ENCODE assay signal across 8 mouse cellular contexts in the genomic region with DNA sequence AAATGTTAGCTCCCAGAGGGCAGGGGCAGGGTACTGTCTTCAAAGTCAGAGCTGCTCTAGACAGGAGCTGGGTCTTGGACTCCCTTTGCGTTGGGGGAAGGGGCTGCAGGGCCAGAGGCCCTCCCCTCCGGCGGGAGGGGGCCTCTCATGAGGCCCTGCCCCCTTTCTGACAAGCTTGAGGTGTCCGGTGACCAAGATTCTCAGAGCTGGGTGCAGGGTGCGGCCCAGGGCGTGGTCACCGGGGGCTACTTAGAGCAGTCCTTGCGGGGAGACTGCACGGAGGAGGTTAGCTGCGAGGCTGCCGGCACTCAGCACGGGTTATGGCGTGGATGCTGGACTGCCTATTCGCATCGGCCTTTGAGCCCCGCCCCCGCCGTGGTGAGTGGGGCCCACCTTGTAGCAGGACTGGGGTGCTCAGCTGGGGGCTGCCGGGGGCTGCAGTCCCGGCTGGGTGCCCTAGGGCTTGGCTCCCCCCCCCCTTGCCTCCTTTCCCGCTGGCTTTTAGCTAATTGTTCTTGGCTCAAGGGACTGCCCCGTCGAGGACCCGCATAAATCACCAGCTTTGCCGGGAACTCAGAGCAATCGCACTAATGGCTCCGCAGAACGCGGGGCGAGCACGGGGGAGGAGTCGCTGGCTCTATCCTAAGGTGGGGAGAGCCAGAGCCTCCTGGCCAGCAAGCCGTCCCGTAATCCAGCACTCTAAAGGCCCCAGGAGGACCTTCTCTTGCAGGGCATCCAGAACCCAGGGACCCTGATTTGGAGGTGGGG. TPM values are rescaled to one million over a fixed set of nuclear protein-coding genes. Genes with fewer than 3 reads are reported as not detected.
DNase-seq lines count a peak whose midpoint lies in the region; ATAC-seq and TF ChIP-seq lines count a peak whose summit lies in the region.

No protein-coding gene starts in this region.

- peak; percentile 13 for DNase-seq in adrenal gland, adult 2 months
- no peak for DNase-seq in adrenal gland, adult 8-10 months
- no peak for DNase-seq in liver, embryonic 14.5 days (ENCODE audit: low read depth in 3 of 3, low spot score in 3 of 3)
- no peak for DNase-seq in layer of hippocampus, adult 11-12 months (ENCODE audit: low spot score)
- DNase-seq in layer of hippocampus, adult 9-10 months (ENCODE audit: low spot score), result no peak
- no peak for DNase-seq in ovary, postnatal 10 days (ENCODE audit: low spot score)

- H3K4me1 ChIP-seq in megakaryocyte, embryonic 14.5 days, result no peaks in the 10 kb centered on the region
- no peaks in the 10 kb centered on the region for H3K4me1 ChIP-seq in liver, embryonic 14.5 days (replicated peaks; ENCODE audit: control insufficient read depth in 2 of 2, insufficient read depth in 2 of 2, low read length in 1 of 2)

- 17% methylated on average over 33 of the region's 34 CpGs for WGBS in liver, embryonic 14.5 days (ENCODE audit: insufficient replicate concordance)

- TF ChIP-seq EP300 in liver, embryonic 14.5 days (IDR thresholded peaks at IDR 0.05; ENCODE audit: low read depth), result no peak

- peak overlapping the region; percentile 59 for H3K4me3 ChIP-seq in megakaryocyte, embryonic 14.5 days (replicated peaks)
- H3K4me3 ChIP-seq in liver, embryonic 14.5 days (ENCODE audit: insufficient read depth in 1 of 2, low read depth in 2 of 2, low read length in 2 of 2), result peak overlapping the region; percentile 10 to 13; a peak in 1 of 4 replicates

- no peak overlapping the region for H3K9ac ChIP-seq in liver, embryonic 14.5 days (replicated peaks)

- no peak for TF ChIP-seq CTCF in liver, embryonic 14.5 days (IDR thresholded peaks at IDR 0.05; ENCODE audit: low read depth)

- no peak overlapping the region for H3K27ac ChIP-seq in liver, embryonic 14.5 days

- peak overlapping the region; percentile 32 for H3K4me2 ChIP-seq in liver, embryonic 14.5 days (ENCODE audit: low read depth)

- H3K9me3 ChIP-seq in megakaryocyte, embryonic 14.5 days, result no peaks in the 10 kb centered on the region
- no peaks in the 10 kb centered on the region for H3K9me3 ChIP-seq in liver, embryonic 14.5 days (ENCODE audit: control insufficient read depth, low read length)

- ATAC-seq in megakaryocyte, adult 5-6 weeks (ENCODE audit: poor library complexity, severe bottlenecking), result no peak
- no peak for ATAC-seq in liver, embryonic 14.5 days (ENCODE audit: insufficient read depth)

- peaks cover 23% of the 10 kb centered on the region for H3K27me3 ChIP-seq in megakaryocyte, embryonic 14.5 days (replicated peaks)
- no peaks in the 10 kb centered on the region for H3K27me3 ChIP-seq in liver, embryonic 14.5 days (ENCODE audit: control insufficient read depth, insufficient read depth, low read length)

- no peaks in the 10 kb centered on the region for H3K36me3 ChIP-seq in megakaryocyte, embryonic 14.5 days (replicated peaks; ENCODE audit: low read length)
- no peaks in the 10 kb centered on the region for H3K36me3 ChIP-seq in liver, embryonic 14.5 days (replicated peaks; ENCODE audit: control insufficient read depth, insufficient read depth, low read depth)

RNA-seq across cellular contexts. Expression of a gene that starts 6.7 kb away (rescaled TPM):
- total RNA-seq in adrenal gland, adult 2 months (2021), result 1 to 10 TPM in 1 of 2 experiments, under 1 TPM in 1; 0.58 to 1.1 TPM
- polyA plus RNA-seq in adrenal gland, adult 2 months (2012; rRNA removed), result 0.04 and 0.27 TPM in 2 replicates
- 10 to 100 TPM in 1 of 4 experiments, 1 to 10 TPM in 2, under 1 TPM in 1; 0.84 to 11.7 (median 4.4) TPM for total RNA-seq in adrenal gland, adult 8-10 months (2022)
- polyA plus RNA-seq in megakaryocyte, embryonic 14.5 days (2012; ENCODE audit: insufficient read depth, low replicate concordance), result not detected in 2 replicates
- total RNA-seq in megakaryocyte, adult 5-6 weeks (2015), result not detected in 2 replicates
- total RNA-seq in megakaryocyte, adult 5-6 weeks (2017), result not detected in 2 replicates
- 1.3 and 1.7 TPM in 2 replicates for polyA plus RNA-seq in liver, embryonic 14.5 days (2012; rRNA removed)
- 2.4 and 2.6 TPM in 2 replicates for polyA plus RNA-seq in liver, embryonic 14.5 days (2014; fragmentation: Nextera tagmentation; extraction: Ambion mirVana)
